Mouse (Mus musculus) monocyte, adult 5-6 weeks (primary cell): ENCODE results near the gene Syn3. TPM values are rescaled to one million over a fixed set of nuclear protein-coding genes. Genes with fewer than 3 reads are reported as not detected.

Source experiments
- ATAC-seq: fragments of 153-309, 156-312 bp; replicated peaks from 2 replicates; pipeline ENCODE4 v1.8.0; 2017; ENCODE audit warnings: mild to moderate bottlenecking; ENCODE audit not compliant: low TSS enrichment, insufficient number of reproducible peaks, severe bottlenecking, poor library complexity, low FRiP score
- total RNA-seq: library from RNA; stranded (forward); fragments of 200-1000, 200-491, 200-594 nt; gene quantifications from 3 replicates; pipeline ENCODE4 v1.2.3, GENCODE M21; 2017

Gene Syn3
- total RNA-seq, 1 experiment from 2014 or later, result not detected

DNA sequence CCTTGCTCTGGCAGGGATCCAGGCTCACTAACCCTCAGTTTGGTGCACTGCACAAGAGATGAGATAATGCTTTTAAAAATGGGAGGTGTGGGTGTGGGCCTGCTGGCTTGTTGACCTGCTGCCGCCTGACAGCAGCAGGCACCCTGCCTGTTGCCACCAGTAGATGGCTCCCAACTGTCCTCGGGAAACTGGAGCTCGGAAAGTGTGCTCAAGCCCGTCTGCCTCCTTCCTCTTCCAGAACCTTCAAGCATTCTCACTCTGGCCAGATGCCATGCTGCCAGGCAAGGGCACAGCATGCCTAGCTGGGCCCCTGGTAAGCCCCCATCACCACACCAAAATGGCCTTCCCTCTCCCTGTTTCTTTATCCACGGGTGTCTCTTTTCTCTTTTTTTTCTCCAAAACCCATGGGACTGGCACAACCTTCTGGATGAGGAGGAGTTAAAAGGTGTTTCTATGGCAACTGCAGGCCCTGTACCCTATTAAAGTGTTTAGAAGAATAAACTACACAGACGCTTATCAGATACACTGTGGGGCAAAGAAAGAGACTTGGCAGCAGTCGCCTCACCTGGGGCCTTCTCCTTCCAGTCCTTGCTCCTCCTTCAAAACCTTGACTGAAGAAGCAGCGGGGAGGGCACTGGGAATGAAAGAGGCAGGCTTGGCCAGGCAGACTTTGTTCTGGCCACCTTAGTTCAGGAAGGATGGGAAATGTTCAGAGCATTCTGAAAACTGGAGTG, 195.8 kb downstream of the Syn3 start:
- ATAC-seq, result no peak

DNA sequence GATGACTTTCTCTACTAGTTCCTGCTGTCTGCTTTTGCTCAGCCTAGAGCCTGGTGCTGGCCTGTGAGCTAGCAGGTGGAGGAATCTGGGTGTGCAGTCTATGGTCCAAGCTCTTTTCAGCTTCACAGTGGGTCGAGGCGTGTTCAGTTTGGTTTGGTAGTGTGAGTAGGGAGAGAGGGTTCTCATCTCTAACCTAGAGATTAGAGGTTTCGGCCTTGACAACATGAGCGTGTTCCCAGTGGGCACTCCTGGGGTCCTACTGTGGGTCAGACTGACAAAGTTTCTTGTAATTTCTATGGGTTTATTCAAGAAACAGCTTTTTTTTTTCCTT, 196.4 kb downstream of the Syn3 start:
- ATAC-seq, result no peak

DNA sequence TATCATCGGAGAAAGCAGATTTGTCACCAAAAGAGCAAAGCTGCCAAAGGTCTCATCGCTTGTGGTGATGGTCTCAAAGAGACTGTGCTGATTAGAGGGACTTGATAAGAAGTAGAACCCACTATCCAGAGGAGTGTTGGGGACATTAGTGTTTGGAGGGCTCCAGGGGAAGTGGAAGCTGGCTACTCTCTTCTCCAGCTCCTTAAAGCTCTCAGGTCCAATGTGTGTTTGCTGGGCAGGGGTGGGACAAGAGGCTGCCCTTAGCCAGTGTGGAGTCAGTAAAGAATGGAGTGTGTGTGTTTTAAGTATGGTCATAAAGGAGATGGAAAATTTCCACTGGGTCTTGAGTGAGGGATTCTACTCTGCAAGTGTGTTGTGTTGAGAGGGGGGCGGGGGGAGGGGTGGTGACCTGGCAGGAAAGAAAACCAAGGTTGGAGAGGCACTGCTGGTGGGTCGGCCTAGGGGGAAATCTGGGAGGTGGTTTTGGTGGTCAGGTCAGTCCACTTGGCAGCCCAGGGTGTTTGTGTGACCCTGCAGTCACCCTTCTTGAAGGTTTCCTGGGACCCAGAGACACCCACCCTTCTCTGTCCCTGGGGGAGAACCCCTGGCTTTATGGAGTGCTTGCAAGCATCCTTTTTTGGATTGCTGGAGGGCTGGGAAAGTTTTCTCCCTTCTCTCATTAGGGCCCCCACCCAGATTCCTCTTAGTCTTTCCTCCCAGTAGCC, 196.9 kb downstream of the Syn3 start:
- no peak for ATAC-seq

DNA sequence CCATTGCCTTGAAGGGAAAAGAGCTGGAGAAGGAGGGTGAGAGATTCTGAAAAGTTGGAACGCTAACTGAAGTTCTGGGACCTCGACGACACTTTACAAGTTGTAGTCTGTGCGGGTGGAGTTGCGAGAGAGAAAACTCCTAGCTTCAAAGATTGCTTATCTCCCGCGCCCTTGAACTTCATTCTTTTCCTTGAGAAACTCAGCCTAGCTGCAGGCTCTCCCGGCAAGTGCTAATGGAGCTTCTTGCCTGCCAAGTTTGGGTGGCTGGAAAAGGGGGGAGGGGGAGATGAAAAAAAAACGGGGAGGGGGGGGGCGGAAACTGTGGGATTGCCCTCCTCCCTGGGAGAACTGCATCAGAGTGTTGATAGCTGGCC, 197.6 kb downstream of the Syn3 start:
- no peak for ATAC-seq

DNA sequence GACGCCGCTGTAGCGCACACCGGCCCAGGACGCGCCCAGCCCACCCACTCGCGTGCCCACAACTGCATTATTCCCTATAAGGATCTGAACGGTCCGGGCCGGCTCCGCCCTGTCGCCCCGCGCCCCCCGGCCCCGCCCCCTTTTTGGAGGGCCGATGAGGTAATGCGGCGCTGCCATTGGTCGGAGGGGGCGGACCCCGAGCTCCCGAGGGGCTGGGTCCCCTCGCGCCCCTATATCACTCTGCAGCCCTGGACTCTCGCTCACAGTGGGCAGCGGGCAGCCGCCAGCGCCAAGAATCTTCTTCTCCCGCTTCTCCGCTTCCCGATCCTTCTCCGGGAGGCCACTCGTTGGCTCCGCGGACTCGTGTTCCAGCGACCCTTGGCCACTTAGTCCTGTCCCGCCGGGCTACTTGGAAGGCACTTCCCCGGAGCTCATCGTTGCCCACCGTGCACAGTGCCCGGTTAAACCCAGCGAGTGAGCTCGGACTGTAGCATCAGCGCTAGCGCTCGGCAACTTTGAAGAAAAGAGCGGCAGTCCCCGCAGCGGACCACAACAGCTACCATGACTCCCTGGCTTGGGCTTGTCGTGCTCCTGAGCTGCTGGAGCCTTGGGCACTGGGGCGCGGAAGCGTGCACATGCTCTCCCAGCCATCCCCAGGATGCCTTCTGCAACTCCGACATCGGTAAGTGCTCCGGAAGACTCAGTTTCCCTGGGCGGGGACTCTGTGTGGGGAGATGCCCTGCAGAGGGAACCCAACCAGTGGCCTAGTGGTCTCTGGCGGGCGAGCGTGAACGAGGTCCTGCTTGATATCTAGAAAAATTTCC, 198.2 kb downstream of the Syn3 start, which contains the start of gene Timp3:
TSS of gene Timp3 (plus strand) at position 80 of the 824 bp plus-strand sequence.
- ATAC-seq, result no peak

DNA sequence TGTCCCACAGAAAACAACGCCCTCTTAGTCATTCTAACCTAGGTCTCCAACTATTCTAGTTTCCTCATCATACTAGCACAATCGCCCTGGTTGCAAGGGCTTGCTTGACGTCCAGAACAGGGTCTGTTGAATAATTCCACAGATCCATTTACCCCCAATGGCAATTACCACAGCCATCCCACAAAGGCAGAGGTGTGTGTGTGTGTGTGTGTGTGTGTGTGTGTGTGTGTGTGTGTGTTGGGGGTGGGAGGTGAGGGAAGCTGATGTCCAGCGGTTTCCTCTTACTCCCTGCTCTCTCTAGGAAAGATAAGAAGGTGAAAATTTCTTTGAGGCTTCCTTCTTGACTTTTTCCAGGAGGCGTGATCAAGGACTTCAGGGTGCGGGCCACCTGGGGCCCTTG, 198.9 kb downstream of the Syn3 start:
- ATAC-seq, result no peak

DNA sequence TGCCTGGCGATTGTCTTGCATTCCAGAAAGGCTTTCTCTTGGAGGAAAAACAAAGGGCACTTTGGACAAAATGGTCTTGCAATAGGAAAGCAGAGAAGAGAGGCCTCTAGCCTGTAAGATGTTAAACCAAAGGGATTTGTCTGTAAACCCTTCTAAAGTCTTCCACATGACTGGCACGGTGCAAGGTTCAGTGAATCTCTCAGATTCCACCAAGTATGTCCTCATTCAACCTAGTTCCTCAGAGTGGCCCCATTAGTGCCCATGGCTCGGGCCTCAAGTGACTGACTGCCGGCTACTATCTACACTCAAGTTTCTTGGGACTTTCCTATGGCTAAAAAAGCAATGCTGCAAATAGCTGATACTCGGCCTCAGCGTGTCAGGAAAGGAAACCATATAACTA, 200.4 kb downstream of the Syn3 start:
- no peak for ATAC-seq

DNA sequence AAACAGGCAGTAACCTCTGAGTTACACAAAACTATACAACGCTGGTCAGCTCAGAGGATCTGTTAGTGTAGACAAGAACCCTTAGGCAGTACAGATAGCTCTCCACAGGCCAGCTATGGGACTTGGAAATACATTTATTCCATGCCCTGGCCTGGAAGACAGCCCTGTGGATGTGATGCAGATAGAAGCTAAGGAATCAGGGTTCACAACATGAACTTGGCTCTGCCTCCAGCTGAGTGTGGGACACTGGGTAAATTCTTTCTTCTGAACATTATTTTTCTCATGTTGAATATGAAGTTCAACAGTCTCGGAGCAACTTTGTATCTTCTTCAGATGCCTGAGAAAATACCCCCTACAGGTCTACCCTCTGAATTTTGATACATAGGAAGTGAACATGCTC, 201.4 kb downstream of the Syn3 start:
- ATAC-seq, result no peak

DNA sequence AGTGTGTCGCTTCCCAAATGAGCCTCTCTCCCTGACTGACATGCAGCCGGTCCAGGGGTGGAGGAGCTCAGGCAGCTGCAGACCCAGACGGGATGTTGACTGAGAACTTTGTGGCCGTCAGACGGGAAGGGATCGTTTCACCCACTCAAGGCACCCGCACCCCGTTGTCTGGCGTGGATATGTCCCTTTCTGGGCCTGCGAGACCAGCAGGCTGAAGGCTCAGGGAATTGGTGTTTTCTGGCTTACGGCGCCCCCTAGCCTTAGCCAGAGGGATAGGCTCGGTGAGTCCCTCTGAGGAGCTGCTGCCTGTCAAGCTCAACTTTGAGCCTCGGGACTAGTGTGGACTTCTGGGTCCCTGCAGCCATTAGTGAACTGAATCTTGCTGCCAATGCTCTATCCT, 202.6 kb downstream of the Syn3 start:
- no peak; the same call in 1 of the 2 replicates for ATAC-seq

DNA sequence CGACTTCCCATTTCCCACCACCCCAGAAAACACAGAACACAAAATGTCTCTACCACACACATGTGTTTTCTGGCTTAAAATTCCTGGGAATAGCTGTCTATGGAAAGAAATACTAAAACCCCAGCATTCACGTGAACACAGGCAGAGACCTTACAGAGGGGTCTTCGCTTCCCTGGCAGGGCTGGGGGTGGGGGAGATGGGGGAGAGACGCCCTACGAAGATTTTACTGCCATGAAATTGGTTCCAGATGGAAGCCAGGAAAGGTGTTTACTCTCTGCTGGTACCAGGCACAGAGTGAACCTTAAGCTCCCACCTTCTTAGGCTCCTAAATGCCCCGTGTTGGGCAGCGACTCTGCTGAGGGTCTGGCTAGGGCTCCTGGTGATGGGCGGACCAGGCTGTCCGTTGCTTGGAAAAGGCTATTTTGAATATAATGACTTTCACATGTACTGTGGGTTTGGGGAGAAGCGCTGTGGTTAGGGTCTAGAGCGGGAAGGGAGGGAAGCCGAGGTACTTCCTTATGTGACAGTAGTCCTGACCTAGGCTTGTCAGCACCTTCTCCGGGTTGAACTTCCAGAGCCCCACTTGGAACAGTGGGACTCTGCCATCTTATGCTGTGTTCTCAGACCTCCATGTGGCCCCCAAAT, 203.1 kb downstream of the Syn3 start:
- no peak for ATAC-seq

DNA sequence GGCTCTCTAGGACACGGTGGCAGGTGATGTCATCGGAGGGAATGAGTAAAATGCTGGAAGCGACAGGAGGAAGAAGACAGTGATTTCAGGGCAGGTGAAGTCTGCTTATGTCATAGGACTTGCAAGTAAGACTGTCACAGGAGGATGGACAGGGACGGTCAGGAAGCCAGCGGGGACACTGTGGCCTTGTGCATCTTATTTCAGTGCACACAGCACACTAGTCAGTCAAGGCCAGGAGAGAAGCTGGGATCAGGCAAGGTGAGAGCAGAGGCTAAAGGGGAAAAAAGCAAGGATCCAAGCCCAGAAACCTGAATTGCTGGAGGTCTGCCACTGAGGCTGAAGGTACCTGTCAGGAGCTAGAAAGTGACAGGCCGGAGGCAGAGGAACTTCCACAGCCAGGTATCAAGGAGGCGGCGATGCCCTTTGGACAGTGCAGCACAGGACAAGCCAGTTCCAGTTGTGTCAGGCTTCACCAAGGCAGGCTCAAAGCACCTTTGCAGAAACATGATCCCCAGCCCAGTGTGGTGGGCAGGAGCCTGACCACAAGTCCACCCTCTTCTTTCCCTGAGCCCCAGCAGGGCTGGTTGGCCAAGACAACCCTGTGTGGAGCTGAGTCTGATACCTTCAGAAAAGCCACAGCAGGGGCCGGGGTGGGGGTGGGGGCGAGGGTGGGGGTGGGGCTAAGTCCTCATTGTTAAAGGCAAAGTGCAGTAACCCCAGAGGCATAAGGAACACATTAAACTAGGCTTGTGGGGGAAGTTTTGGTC, 203.9 kb downstream of the Syn3 start:
- no peak for ATAC-seq

DNA sequence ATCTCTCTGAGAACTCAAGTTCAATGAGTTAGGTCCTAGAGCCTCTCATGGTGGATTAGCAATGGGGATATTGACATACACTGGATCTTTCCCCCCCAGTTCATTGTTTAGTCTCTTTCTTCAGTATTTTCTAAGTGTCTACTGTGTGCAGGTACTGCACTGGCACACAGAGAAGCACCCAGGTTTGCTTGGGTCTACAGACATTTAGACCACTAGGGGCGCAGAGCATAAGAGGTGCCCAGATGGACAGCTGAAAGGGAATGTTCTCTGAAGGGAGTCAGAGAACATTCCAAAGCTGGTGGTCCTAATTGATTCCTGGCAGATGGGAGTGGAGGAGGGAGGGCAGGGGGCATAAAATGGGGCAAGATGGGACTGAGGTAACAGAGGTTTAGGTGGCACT, 204.8 kb downstream of the Syn3 start:
- ATAC-seq, result no peak

DNA sequence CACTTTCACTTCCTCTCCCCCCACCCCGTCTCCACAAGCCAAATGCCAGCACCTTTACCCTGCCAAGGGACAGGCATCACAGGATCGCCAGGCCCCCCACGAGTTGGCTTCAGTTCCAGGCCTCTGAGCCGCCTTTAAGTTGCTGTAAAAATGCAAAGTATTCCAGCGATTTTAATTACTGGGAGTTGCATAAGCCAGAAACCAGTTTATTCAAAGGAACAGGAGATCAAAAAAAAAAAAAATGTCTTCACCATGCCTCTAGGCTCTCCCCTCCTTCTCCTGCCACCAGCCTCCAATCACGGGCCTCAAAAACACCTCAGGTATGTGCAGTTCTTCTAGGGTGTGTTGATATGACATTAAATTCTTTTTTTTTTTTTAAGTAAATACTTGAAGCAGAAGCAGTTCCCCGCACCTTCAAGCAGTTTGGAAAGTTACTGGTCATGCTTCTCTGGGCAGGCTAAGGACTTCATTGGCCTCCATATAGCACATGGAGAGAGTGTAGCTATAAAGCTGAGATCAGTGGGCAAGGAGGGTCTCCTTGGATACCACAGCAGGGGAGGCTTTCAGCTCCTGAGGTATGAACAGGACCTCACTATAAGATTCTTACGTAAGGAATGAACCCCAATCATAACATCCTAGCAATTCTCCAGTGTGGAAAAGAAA, 208.5 kb downstream of the Syn3 start:
- ATAC-seq, result no peak

DNA sequence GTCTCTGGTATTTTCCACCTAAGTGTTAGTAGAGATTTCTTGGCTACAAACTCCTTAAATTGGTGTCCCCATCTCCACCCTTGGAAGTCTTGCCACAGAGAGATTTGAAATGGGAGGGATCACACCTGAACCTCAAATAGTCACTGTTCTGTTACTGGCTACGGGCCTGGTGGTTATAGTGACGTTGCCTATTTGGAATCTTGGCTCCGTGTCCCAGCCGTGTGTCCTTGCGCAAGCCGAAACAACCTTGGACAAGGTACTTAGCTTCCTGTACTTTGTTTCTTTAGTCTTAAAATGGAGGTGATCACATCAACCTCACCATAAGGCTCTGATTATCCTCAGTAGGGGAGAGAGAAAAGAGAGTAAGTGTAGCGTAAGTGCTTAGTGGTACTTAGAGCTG, 212.2 kb downstream of the Syn3 start:
- ATAC-seq, result no peak

DNA sequence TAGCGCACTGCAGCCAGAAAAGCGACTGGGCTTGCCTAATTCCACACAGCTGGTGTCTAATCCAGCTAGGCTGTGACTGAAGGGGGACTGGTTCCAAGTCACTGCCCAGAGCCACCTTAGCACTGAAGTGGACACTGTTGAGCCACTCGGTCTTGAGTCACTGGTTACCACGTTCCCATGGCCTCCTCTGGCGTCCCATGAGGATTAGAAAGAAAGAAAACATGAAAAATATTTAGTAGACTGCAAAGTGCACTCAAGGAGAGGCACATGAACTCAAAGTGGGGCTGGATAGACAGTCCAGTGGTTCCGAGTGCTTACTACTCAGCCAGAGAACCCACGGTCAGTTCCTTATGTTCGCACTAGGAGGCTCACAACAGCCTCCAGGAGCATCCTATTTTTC, 217.5 kb downstream of the Syn3 start:
- no peak for ATAC-seq

DNA sequence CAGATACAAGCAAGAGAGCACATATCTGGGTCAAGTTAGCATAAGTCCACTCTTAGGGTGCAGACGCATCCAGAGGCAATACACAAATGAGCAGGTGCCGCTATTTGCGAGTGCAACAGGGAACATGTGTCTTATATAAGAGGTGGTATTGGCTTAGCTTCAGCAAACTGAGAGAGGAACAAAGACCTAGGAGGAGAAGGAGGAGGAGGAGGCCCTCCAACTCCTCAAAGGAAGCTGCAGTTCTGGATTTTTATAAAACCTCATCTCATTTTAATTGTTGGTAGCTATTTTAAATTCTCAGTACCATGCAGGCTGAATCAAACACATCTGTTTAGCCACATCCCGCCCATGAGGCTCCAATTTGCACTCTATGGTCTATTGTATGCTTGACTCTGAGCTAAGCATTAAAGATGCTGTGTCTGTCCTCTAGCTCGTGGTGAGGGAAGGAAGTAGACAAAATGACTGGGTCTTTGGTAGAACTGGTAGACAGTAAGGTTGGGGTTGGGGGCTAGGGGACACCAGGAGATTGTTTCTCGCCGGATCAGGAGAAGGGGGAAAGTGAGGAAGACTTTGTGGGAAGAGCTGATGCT, 219.0 kb downstream of the Syn3 start:
- ATAC-seq, result no peak

DNA sequence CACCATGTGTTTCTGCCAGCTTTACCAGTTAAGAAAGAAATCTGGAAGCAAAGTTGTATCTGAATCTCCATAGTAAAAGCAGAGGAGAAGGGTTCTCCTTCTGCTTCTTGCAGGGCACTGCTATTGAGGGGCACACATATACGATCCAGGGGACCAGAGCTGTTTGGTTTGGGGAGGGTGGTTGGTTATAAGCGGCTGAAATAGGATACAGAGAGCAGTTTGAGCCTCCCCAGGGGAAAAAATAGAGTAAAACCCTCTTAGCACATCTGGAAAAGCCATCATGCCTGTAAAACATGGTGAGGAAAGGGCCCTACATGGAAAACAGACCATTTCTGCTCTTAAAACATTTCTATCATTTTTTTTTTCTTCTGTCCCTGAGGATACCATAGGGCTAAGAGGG, 220.2 kb downstream of the Syn3 start:
- no peak for ATAC-seq

DNA sequence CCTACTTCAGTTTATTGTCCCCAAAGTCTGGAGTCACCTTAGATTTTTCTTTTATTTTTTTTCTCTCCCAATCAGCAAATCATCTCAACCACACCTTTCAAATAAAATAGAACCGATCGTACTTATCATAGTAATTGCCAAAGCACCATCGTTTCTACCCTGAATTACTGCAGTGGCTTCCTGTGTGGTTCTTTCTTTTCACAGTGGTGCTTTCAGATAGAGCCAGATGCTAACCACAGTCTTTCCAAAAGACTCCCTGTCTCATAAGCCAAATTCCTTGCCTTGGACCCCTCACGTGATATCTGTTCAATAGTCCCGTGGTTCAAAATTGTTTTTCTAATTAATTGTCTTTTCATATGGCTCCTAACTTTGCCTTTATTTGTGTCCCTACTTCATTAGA, 221.4 kb downstream of the Syn3 start:
- ATAC-seq, result no peak
